Mouse (Mus musculus): Measurements from ENCODE around the gene Fzd5.

The Fzd5 gene

DNA sequence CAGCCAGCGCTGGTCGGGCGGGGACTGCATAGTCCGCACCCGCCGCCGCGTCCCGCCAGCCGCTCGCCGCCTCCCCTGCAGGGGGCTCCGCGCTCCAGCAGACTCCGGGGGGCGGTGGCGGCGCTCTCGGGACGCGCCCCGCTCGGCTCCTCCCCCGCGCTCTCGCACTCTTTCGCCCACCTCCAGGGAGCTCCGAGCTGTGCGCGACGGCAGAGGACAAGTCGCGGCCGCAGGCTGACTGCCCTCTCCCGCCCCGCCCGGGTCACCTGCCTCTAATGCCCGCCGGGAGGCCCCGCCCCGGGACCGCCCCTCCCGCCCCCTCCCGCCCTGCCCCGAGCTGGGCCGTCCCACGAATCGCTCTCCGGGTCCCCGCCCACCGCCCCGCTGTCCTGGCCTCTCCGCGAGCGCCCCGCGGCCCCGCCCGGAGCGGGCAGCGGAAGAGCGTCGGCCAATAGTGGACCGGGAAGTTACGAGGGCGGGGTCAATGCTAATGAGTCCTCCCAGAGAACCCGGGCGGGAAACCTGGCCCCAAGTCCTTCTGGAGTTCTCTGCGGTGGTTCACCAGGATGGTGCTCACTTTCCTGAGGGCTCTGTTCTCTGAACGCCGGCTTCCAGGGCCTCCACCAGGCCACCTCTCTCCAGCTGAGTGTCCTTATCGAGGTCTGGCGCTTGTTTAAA, at the start of gene Fzd5:
Fzd5 (minus strand) TSS at position 250 of the 678 bp plus-strand sequence.
- in situ Hi-C loops (cut with MboI; ENCODE audit: low pct_unique_long_range_greater_than_20kb in 1 of 2, low sequenced_read_pairs in 2 of 2, unreplicated experiment in 1 of 2): loop anchor here (25.0 kb wide), 1 partner anchor 450 kb away; the partner anchor contains the start of genes Idh1 (in 2 of the 2) and Pikfyve (in 2 of the 2)

DNA sequence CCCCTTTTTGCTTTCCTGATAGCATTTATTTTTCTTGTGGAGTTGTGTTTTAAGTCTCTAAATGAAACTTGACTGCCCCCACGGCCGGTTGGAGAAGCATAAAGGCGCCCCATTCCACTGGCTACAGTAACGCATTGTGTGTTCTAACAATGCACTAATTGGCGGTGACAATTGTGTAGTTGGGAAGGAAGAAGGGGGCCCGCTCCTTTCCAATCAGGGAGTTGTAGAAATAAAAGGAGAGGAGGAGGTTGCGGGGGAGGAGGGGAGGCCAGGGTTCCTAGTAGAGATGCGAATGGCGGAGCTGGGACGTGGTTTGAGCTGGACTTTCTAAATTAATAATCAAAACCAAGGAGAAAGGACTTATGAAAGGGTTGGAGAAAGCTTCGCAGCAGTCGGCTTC, 42.3 kb upstream of the Fzd5 start:
- in situ Hi-C loops (cut with MboI; ENCODE audit: low pct_unique_long_range_greater_than_20kb in 1 of 2, low sequenced_read_pairs in 2 of 2, unreplicated experiment in 1 of 2): no loop called here

DNA sequence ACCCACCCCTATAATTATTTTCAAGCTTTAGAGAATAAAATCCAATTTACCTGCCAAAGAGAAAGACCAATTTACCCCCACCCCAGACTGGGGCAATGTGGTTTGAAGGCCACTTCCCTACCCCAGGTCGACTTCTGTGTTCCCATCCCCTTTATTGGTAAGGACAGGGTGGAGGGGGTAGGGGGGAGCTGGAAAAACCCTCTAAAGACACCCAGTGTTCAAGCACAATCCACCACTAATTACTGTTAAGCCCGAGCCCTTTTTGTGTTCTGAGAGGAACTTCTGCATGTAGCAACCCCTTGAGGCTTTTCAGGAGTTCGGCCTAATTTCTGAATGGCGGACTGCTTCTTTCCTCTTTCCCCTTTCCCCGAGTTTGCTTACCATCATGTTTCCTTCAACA, 41.9 kb upstream of the Fzd5 start:
- in situ Hi-C loops (cut with MboI; ENCODE audit: low pct_unique_long_range_greater_than_20kb in 1 of 2, low sequenced_read_pairs in 2 of 2, unreplicated experiment in 1 of 2): no loop called here

DNA sequence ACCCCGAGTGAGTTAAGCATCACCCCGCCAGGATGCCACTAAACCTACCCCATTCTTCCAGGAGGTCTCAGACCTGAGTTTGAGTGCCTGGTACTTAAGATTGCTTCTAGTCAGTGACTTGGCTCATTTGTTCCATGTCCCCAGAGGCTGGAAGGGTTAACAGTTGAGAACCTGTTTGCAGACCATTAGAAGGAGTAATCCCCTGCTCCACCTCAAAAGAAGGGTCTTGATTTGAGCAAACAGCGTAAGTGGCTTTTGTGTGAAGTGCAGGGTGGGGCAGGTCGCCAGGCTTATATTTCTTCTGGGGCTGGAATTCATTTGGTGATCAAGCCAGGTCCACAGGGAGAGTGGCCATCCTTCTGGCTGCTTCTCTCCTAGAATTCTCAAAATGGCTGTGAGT, 35.8 kb upstream of the Fzd5 start:
- in situ Hi-C loops (cut with MboI; ENCODE audit: low pct_unique_long_range_greater_than_20kb in 1 of 2, low sequenced_read_pairs in 2 of 2, unreplicated experiment in 1 of 2): no loop called here

DNA sequence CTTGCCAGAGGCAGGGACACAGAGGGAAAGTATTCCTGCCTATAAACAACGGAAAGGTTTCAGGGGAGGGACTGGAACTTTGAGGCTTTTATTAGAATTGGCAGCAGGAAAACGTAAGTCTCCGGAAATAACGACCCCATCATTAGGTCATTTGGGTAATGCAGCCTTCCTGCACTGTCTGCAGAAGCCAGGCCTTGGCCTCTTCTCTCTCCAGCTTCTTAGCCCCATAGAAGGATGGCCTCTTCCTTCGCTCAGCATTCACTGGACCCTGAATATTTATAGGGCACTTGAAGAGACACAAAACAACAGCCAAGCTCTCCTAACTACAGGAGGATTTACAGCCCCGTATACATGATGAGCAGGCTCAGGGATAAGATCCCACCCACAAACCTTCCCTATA, 32.6 kb upstream of the Fzd5 start:
- in situ Hi-C loops (cut with MboI; ENCODE audit: low pct_unique_long_range_greater_than_20kb in 1 of 2, low sequenced_read_pairs in 2 of 2, unreplicated experiment in 1 of 2): no loop called here

DNA sequence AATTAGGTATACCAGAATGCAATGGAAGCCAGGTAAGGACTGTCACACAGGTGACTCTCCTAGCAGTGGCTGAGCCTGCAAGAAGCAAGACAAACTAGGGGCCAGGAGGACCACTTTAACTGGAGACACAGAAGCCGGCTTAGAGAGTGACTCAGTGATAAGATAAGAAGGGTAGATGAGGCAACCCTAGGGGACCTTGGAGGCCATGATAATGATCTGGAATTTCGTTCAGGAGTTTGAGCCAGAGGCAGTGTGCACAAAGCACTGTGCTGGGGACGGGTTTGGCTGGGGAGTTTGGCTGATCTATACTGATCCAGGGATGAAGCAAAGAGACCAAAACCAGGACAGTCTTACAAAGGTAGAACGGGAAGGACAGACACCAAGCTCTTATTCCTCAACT, 24.1 kb upstream of the Fzd5 start:
- in situ Hi-C loops (cut with MboI; ENCODE audit: low pct_unique_long_range_greater_than_20kb in 1 of 2, low sequenced_read_pairs in 2 of 2, unreplicated experiment in 1 of 2): no loop called here

DNA sequence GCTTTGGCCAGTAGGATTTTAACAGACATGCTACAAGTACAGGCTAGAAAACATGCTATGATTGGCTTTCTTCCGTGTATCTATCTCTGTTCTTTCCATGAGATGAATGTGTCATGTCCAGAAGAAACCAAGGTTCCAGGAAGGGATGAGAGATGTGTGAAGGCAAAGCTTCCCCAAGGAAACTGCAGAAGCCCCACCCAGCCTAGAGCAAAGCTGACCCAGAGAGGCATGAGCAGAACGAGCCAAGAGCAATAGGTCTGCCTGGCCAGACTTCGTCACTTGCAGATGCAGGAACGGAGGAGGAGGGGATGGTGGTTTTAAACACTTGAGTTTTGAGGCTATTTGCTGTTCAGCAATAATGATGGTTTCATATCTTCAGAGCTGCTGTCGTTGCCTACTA, 20.2 kb upstream of the Fzd5 start:
- in situ Hi-C loops (cut with MboI; ENCODE audit: low pct_unique_long_range_greater_than_20kb in 1 of 2, low sequenced_read_pairs in 2 of 2, unreplicated experiment in 1 of 2): no loop called here

DNA sequence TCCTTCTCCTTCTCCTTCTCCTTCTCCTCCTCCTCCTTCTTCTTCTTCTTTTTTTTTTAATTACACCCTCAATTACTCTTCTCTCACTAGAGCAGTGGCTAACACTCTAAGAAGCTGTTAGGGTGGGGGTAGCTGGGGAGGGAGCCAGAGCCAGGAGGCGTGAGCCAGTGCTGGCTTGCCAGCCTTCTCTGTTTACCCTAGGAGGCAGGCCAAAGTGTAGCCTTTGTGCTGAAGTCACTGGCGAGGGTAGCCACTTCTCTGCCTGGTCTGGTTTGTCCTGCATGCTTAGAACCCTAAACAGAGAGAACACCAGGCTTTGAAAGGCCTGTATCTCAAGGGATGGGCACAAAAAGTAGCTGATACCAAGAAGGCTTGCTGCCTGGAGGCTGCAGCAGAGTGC, 19.7 kb upstream of the Fzd5 start:
- in situ Hi-C loops (cut with MboI; ENCODE audit: low pct_unique_long_range_greater_than_20kb in 1 of 2, low sequenced_read_pairs in 2 of 2, unreplicated experiment in 1 of 2): no loop called here

DNA sequence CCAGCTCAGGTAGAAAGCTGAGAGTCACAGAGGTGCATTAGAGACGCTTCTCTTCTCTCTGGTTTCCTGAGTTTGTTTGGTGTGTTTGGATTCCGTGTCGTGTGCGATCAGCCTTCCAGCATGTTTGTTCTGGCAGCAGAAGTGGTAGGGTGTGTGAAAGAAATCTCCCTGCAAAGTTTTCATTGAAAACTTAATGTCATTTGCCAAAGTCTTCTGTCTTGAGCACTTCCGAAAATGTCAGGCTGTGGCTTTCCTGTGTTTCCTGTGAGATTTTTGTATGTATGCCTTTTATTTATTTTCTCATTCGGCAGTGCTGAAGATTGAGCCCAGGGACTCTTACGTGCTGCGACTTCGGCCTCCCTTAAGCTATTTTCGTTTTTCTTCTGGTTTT, 19.1 kb upstream of the Fzd5 start:
- in situ Hi-C loops (cut with MboI; ENCODE audit: low pct_unique_long_range_greater_than_20kb in 1 of 2, low sequenced_read_pairs in 2 of 2, unreplicated experiment in 1 of 2): no loop called here

DNA sequence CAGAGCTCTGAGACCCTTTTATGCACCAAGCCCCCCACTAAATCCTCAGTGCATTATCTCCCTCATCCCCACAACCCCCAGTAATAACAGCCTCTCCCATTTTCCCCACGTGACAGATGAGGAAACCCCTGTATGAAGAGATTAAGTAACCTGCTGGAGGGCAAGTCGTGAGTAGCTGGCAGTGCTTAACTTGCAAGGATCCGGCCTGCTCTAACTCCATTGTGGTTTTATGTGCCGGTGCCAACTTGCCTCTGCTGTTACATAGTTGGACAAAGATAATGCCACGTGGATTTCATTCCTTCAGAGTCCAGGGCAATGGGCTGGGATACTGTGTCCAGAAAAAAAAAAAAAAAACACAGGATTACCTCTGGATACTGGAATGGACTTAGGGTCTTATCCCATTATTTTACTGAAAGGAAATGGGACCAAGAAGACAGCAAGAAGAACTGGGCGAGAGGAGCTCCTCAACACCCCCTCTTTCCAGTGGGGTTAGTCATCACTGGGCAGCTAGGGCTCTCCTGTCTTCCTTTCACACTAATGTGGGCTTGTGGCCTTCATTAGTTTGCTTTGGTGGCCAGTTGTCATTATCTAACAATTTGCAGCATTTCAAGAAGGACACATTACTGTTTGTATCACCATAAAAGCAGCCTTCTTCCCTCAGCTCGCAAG, 18.6 kb upstream of the Fzd5 start:
- in situ Hi-C loops (cut with MboI; ENCODE audit: low pct_unique_long_range_greater_than_20kb in 1 of 2, low sequenced_read_pairs in 2 of 2, unreplicated experiment in 1 of 2): no loop called here

DNA sequence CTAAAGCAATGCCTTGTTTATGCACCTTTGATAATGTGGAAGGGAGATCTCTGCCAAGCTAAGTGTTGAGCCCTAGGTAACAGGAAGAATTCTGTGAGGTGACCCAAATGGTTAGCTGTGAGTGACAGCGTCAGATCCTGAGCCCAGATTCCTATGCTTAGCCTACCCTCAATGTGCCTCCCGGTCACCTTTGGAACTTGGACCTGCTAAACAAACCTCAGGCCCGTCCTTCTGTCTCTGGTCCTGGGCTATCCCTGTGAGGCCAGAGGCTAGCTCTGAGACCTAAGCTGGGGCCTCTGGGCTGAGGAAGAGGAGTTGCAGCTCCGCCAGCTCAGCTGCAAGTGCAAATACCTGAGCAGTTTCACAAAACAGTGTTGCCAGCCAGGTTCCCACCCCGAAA, 17.1 kb upstream of the Fzd5 start:
- in situ Hi-C loops (cut with MboI; ENCODE audit: low pct_unique_long_range_greater_than_20kb in 1 of 2, low sequenced_read_pairs in 2 of 2, unreplicated experiment in 1 of 2): no loop called here

DNA sequence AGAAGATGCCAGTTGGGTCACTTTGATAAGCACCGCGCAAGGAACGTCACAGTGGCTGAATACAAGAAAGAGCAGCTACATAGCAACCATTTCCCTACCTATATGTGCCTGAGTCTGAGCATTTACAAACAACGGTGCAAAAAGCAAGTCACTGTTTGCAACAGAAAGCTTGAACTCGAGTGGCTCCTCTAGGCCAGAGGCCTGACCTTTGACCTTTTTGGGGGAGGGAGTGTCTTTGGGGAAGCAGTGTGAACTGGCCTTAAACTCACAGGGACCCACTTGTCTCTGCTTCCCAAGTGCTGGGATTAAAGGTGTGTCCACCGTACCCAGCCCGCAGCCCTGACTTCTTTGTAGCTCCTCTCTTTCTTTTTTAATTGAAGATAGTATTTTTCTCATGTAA, 16.1 kb upstream of the Fzd5 start:
- in situ Hi-C loops (cut with MboI; ENCODE audit: low pct_unique_long_range_greater_than_20kb in 1 of 2, low sequenced_read_pairs in 2 of 2, unreplicated experiment in 1 of 2): no loop called here

DNA sequence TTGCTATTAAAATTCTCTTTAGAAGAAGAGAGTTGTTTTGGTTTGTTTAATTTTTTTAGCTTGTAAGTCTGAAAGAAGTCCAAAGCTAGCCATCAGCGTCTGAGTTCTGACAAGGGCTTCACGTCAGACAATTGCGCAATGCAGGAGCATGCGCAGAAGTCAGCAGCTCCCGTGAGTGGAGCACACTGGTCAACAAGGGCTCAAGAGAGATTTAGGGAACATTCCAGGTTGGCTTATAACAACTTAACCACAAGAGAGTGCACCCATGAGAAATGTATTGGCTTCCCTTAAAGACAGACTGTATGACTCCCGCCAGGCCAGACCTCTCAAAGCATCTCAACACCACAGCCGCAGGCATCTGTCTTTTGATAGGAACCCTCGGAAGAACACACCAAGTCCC, 15.6 kb upstream of the Fzd5 start:
- in situ Hi-C loops (cut with MboI; ENCODE audit: low pct_unique_long_range_greater_than_20kb in 1 of 2, low sequenced_read_pairs in 2 of 2, unreplicated experiment in 1 of 2): no loop called here

DNA sequence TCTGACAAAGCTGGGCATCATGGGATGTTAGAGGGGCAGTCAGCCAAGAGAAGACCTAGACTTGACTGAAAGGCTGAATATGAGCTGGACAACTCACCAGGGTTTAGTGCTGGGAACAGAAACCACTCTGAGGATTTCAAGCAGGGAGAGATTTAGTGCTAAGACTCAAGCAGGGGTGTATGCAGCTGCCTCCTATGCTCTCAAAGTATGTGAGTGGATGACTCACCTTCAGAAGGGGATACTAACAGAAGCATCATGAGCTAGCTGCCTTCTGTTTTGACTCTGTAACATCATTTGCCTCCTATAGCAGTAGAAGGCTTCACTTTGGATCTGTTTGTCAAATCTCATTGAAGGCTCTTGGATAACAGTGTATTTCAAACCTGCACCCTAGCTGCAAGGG, 7.1 kb upstream of the Fzd5 start:
- in situ Hi-C loops (cut with MboI; ENCODE audit: low pct_unique_long_range_greater_than_20kb in 1 of 2, low sequenced_read_pairs in 2 of 2, unreplicated experiment in 1 of 2): loop anchor here (25.0 kb wide), 1 partner anchor 443 kb away; the partner anchor contains the start of genes Idh1 (in 2 of the 2) and Pikfyve (in 2 of the 2)

DNA sequence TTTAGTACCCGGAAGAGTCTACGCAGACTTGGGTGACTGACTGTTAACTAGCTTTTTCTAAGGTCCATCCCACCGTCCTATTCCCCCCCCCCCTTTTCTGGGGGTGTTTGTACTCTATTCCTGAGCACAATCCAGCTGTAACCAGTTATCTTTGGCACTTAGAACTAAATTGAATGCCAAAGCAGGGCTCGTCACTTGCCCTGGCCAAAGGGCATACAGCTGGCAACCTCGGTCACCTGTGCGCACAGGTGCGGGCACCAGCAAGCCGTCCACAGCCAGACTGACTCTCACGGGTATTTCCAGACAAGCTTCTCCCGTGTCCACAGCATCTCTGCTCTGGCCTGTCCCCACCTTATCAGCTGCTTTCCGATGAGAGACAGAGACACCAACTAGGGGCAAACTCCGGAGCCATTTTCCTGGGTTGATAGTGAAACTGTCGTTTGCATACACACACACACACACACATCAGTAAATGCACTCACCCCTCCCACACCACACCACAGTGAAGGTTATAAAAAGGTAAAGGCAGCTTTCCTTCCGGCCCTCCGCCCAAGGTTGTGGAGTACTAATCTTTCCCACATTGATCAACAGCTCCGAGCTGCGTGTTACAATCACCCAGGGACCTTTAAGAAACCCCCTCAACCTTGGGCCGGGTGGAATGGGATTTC, 5.3 kb upstream of the Fzd5 start:
- in situ Hi-C loops (cut with MboI; ENCODE audit: low pct_unique_long_range_greater_than_20kb in 1 of 2, low sequenced_read_pairs in 2 of 2, unreplicated experiment in 1 of 2): loop anchor here (25.0 kb wide), 1 partner anchor 444 kb away; the partner anchor contains the start of genes Idh1 (in 2 of the 2) and Pikfyve (in 2 of the 2)

DNA sequence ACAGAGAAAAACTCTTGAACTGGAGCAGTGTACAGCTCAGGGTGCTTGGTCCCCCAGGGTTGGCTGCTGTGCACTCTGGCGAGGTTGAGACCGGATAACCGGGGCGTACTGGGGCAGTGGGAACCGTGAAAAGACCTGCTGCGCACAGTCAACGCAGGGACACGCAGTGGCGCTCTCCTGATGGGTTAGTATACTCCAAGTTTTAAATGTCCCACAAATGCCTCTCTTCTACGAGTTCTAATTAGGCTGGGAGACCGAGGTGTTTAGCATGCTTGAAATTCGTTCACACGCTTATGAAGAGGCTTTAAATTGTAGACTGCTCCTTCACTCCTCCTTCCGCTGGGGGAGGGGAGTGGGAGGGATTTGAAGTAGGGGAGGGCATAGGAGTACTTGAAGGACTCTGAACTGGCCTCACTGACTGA, 1.1 kb upstream of the Fzd5 start:
- in situ Hi-C loops (cut with MboI; ENCODE audit: low pct_unique_long_range_greater_than_20kb in 1 of 2, low sequenced_read_pairs in 2 of 2, unreplicated experiment in 1 of 2): loop anchor here (25.0 kb wide), 1 partner anchor 449 kb away; the partner anchor contains the start of genes Idh1 (in 2 of the 2) and Pikfyve (in 2 of the 2)

DNA sequence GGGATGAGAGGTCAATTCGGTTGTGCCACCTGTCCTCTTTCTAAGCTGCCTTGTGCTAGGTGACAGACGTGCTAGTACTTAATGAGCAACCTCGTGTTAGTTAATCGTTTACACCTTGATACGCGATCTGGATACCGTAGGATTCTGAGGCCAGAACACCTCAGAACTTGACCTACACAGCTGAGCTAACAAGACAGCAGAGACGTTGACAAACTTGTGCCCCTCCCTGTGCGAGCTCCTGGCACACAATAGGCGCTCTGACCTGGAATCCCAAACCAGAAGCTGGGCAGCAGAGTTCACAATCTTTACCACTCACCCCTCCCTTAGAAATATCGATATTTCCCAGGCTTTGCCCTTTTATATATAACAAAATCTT, 617 bp upstream of the Fzd5 start:
- in situ Hi-C loops (cut with MboI; ENCODE audit: low pct_unique_long_range_greater_than_20kb in 1 of 2, low sequenced_read_pairs in 2 of 2, unreplicated experiment in 1 of 2): loop anchor here (25.0 kb wide), 1 partner anchor 449 kb away; the partner anchor contains the start of genes Idh1 (in 2 of the 2) and Pikfyve (in 2 of the 2)

DNA sequence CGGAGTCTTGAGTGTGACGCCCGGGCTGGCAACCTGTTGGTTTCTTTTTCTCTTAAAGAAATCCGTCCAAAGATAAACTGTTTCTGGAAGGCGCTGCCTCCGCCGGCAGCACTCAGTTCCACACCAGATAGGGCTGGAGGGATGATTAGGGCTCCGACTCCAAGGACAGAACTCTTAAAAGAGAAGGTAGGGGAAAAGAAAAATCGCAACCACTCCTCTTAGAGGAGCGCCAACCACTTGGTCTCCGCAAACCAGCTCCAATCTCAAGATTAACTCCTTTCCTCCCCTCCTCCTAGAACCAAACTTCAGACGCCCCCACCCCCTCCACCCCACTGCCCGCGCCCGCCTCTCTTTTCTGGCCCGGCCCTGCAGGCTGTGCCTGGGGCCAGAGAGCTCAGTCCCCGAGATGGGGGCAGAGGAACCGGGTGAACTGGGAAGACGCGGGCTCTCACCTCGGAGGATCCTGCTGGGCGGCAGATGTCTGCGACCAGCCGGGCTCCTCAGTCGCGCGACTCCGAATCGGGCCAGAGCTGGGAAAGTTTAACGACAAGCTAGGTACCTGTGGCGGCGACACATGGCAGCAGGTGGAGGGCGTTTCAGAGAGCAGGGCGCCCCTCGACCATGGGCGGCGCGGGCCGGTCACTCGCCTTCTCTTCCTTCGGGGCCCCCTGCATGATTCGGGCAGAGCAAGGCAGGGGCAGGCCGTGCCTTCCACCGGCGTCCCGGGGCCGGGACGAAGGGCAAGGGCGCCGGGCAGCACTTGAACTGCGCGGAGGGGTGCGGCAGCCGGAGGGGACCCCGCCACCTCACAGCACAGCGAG, 660 bp downstream of the Fzd5 start:
- in situ Hi-C loops (cut with MboI; ENCODE audit: low pct_unique_long_range_greater_than_20kb in 1 of 2, low sequenced_read_pairs in 2 of 2, unreplicated experiment in 1 of 2): loop anchor here (25.0 kb wide), 1 partner anchor 450 kb away; the partner anchor contains the start of genes Idh1 (in 2 of the 2) and Pikfyve (in 2 of the 2)
